Mouse (Mus musculus) forebrain, embryonic 13.5 days (tissue): ENCODE measurements around the gene Fgd3. TPM values are rescaled to one million over a fixed set of nuclear protein-coding genes. Genes with fewer than 3 reads are reported as not detected.
A peak's percentile ranks its signal among the peaks of the same experiment; 100 is the strongest.

Source experiments
- ATAC-seq: fragments of 200-750 bp; cut with Nextera tagmentation; 2 replicates; pipeline ENCODE4 v1.8.0; 2017
- H3K27ac ChIP-seq: fragments of 300-500 bp; sonication (generic); 2 replicates; pipeline ENCODE4 v1.5.1; 2015; ENCODE audit warnings: inconsistent platforms, mild to moderate bottlenecking, moderate library complexity
- H3K27me3 ChIP-seq: fragments of 300-500 bp; sonication (generic); 2 replicates; pipeline ENCODE4 v1.6.1; 2015; ENCODE audit warnings: mild to moderate bottlenecking, inconsistent platforms
- H3K36me3 ChIP-seq: fragments of 300-500 bp; sonication (generic); 2 replicates; pipeline ENCODE4 v1.6.1; 2015; ENCODE audit warnings: mild to moderate bottlenecking, inconsistent platforms; ENCODE audit not compliant: poor library complexity, severe bottlenecking
- H3K4me1 ChIP-seq: fragments of 300-500 bp; sonication (generic); 2 replicates; pipeline ENCODE4 v1.6.1; 2015; ENCODE audit warnings: inconsistent platforms
- H3K4me2 ChIP-seq: fragments of 300-500 bp; sonication (generic); 2 replicates; pipeline ENCODE4 v1.6.1; 2015; ENCODE audit warnings: inconsistent platforms, mild to moderate bottlenecking, moderate library complexity
- H3K4me3 ChIP-seq: fragments of 300-500 bp; sonication (generic); 2 replicates; pipeline ENCODE4 v1.5.1; 2015; ENCODE audit warnings: mild to moderate bottlenecking, inconsistent platforms
- H3K9ac ChIP-seq: fragments of 300-500 bp; sonication (generic); 2 replicates; pipeline ENCODE4 v1.6.1; 2015; ENCODE audit warnings: mild to moderate bottlenecking, inconsistent platforms
- H3K9me3 ChIP-seq: fragments of 300-500 bp; sonication (generic); replicated peaks from 2 replicates; pipeline ENCODE4 v1.6.1; 2016; ENCODE audit warnings: inconsistent platforms
- WGBS: fragments of 180-500 bp; shearing (Covaris S2); methylation state at CpG from one replicate; pipeline ENCODE4 v1.1.7; 2015; 5-methylcytosine and 5-hydroxymethylcytosine counted together
- polyA plus RNA-seq: library from polyadenylated mRNA; unstranded; fragments of >200 nt; fragmentation: Nextera tagmentation; extraction: Ambion mirVana; gene quantifications from 2 replicates; pipeline ENCODE4 v1.2.1, GENCODE M21; 2015

Gene Fgd3
- polyA plus RNA-seq, 1 experiment from 2014 or later, result 3.3 TPM

DNA sequence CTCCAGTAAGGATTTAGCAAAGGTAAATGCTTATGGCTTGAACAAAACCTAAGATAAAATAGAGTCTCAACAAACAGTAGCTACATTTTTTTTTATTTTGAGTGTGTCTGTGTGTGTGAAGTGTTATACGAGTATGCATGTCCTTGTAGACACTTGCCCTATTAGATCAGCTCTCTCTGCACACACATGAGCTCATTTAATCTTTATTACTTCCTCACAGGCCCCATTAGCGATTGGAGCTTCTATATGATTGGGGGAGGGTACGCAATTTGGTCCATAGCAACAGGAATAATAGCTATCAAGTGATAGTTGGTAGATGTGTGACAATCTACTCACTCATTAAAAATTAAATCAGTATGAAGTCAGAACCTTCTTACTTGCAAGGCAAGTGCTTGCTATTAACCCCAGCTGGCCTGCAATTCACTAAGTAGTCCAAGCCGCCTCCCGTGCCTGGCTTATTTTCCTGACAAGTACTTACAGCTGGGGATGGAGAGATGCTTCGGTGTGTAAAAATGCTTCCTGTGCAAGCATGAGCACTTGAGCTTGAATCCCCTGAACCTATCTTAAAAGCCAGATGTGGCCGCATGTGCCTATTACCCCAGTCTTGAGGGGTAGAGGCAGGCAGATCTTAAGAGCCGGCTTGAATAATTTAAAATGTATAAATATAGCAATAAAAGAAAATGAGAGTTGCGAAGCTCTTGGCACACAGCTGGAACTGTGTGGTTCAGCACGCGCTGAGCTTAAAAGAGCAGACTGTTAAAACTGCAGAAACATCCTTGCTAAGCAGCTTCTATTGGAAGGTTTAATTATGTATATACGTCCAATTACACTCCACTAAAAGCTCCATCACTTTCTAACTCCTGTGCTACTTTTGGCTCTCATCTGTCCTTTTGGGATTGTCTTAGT is 15.2 kb upstream of the Fgd3 start:
- H3K9ac ChIP-seq, result no peak overlapping the region
- H3K4me1 ChIP-seq, result peaks cover 12% of the 10 kb centered on the region
- no peak overlapping the region for H3K4me3 ChIP-seq
- ATAC-seq, result peak; percentile 39; the same call in 1 of the 2 replicates
- no peak overlapping the region for H3K27ac ChIP-seq
- H3K36me3 ChIP-seq, result no peaks in the 10 kb centered on the region
- no peak overlapping the region for H3K4me2 ChIP-seq
- H3K27me3 ChIP-seq, result no peaks in the 10 kb centered on the region
- WGBS, result 80% methylated on average over 12 of the region's 12 CpGs
- H3K9me3 ChIP-seq, result no peaks in the 10 kb centered on the region

DNA sequence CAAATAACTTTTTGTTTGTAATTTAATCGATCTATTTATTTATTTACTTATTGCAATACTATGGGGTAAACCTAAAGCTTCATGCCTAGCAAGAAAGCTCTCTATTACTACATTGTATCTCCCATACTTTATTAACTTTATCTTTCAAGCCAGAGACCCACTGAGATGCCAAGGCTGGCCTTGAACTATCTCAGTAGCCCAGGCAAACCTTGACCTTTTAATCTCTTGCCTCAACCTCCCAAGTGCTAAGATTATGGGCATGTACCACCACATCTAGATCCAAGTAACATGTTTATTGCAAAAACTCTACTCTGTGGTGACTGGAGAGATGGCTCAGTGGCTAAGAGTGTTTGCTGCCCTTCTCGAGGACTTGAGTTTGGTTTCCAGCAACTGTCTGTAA is 13.1 kb upstream of the Fgd3 start:
- Histone ChIP-seq H3K4me1 (peaks cover 5% of the 10 kb centered on the region; the same call in 1 of the 2 replicates), H3K27ac (no peak overlapping the region), H3K36me3 (no peaks in the 10 kb centered on the region), H3K9ac (no peak overlapping the region), H3K4me2 (no peak overlapping the region), H3K4me3 (no peak overlapping the region), H3K27me3 (no peaks in the 10 kb centered on the region), H3K9me3 (no peaks in the 10 kb centered on the region)
- no peak for ATAC-seq
- 73% methylated on average over 2 of the region's 2 CpGs for WGBS

DNA sequence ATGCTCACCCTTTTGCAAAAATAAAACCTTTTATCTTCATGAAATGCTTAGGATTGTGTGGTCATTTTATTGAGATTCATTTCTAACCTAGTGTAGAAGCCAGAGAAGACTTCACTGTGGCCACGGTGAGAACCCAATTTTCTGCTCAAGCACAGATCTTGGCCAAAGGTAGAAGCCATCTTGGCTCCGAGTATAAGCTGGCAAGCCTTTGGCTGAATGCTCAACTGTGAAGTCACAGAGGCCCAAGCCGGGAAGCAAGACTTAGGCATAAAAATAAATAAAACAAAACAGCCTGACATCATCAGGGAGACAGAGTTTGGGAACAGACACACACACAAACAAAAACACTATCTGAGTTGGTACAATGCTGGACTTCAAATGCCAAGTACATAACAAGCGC is 8.0 kb upstream of the Fgd3 start:
- H3K36me3 ChIP-seq, result no peaks in the 10 kb centered on the region

DNA sequence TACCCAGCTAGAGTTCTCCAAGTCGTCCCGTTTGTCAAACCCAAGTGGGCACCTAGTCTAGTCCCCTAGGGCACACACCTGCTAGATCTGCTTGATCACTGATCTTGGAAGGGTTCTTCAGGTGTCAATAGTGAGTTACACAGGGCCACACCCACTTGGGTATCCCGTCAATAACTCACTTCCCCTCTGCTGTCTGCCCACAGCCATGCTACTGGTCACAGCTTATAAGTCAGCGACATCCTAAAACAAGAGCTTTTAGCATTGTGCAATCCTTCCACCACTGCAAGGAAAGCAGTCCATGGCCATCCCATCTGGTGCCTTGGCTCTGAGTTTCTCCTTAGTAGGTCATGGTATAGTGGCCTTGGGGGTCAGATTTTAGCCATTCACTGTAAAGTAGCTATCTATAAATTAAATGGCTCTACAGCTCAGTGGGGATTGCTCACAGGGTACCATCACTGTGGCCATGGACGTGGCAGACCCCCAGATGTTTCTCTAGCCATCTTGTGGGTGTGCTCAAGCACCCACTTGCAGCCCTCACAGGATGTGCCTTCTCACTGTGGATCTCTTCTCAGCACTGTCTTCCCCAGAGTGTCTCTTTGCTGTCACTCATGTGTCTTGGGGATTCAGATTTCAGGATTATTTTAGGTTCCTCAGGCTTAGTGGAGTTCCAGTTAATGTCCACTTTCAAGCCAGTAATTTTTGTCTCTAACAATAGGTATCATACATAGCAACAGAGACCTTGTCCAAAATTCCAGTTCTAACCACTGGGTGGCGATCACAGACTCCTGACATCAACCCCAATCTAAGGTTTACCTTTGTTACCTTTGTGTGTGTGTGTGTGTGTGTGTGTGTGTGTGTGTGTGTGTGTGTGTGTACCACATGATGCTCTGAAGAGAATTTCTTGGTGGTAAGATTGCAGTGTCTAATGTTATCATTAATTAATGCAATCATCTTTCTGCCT is 6.4 kb upstream of the Fgd3 start:
- Histone ChIP-seq H3K9ac (no peak overlapping the region), H3K27me3 (0 out of 2 replicates have a peak, but pooled peaks cover 2% of the 10 kb centered on the region)
- peak; percentile 48; the same call in 1 of the 2 replicates for ATAC-seq

More for the DNA sequence above, 8.0 kb upstream of the Fgd3 start:
- Histone ChIP-seq H3K27me3 (no peaks in the 10 kb centered on the region), H3K27ac (no peak overlapping the region), H3K9me3 (no peaks in the 10 kb centered on the region), H3K4me3 (no peak overlapping the region), H3K9ac (no peak overlapping the region), H3K4me2 (no peak overlapping the region), H3K4me1 (no peaks in the 10 kb centered on the region)
- 77% methylated on average over 4 of the region's 4 CpGs for WGBS
- no peak for ATAC-seq

DNA sequence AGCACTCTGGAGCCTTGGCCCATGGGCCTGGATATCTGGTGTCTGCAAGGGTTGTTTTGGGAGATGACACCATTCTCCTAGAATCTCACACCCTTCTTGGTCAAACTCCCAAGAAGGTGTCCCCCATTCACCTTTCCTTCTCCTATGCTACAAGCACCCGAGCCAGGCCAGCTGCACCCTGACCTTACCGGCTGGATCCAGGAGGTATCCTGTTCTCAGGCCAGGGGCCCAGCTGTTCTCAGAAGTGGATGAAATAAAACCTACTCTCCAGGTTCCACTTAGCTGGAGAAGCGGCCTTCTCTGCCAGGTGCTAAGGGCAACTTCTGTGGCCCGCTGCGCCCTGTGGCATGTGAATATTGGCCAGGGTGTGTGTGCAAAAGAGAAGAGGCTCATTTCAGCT is 4.8 kb upstream of the Fgd3 start:
- H3K4me1 ChIP-seq, result peaks cover 12% of the 10 kb centered on the region
- H3K27ac ChIP-seq, result no peak overlapping the region
- no peak overlapping the region for H3K4me3 ChIP-seq
- 0 out of 2 replicates have a peak, but pooled peaks cover 6% of the 10 kb centered on the region for H3K27me3 ChIP-seq
- H3K4me2 ChIP-seq, result no peak overlapping the region
- WGBS, result 91% methylated on average over 5 of the region's 5 CpGs
- H3K9me3 ChIP-seq, result no peaks in the 10 kb centered on the region
- no peaks in the 10 kb centered on the region for H3K36me3 ChIP-seq
- no peak for ATAC-seq
- no peak overlapping the region for H3K9ac ChIP-seq

More for the DNA sequence above, 6.4 kb upstream of the Fgd3 start:
- H3K27ac ChIP-seq, result no peak overlapping the region
- 62% methylated on average over 6 of the region's 6 CpGs for WGBS
- H3K4me3 ChIP-seq, result no peak overlapping the region
- no peaks in the 10 kb centered on the region for H3K9me3 ChIP-seq
- H3K36me3 ChIP-seq, result no peaks in the 10 kb centered on the region
- H3K4me2 ChIP-seq, result no peak overlapping the region
- no peaks in the 10 kb centered on the region for H3K4me1 ChIP-seq

DNA sequence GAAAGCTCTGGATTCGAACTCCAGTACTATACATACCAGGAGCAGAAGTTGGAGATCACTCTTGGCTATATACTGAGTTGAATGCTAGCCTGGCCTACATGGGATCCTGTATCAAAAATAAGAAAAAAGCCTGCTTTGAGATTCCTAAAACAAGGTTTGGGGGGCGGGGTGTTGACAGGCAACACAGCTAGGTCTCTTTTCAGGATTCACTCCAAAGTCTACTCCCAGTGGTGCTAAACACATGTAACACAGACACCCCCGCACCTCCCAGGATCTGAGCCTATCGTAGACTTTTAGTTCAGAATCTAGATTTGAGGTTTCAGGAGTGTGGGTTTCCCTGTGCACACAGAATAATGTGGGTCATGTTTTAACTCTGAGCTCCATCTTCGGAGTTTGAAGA is 2.6 kb upstream of the Fgd3 start:
- no peaks in the 10 kb centered on the region for H3K9me3 ChIP-seq
- ATAC-seq, result no peak
- 90% methylated on average over 5 of the region's 5 CpGs for WGBS

DNA sequence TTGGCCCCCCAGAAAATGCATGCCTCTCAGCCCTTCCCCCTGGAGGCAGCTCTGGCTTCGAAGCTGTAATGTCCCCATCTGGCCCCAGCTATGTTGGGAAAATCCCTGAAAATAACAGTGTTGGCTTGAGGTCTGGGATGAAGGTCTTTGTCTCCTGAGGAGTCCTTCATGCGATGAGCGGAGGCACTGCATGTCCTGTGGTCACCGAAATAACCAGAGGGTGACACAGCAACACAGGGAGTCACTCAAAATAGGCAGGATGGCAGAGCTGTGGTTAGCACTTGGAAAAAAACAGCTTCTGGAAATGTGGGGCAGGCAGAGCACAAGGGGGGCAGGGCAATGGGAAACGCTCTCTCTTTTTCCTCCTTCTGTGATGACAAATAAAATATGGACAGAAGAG is 2.1 kb upstream of the Fgd3 start:
- Histone ChIP-seq H3K4me1 (peaks cover 34% of the 10 kb centered on the region), H3K36me3 (no peaks in the 10 kb centered on the region), H3K27me3 (0 out of 2 replicates have a peak, but pooled peaks cover 6% of the 10 kb centered on the region), H3K9me3 (no peaks in the 10 kb centered on the region), H3K9ac (no peak overlapping the region), H3K4me3 (no peak overlapping the region), H3K27ac (no peak overlapping the region), H3K4me2 (no peak overlapping the region)
- 87% methylated on average over 5 of the region's 5 CpGs for WGBS
- ATAC-seq, result no peak

More for the DNA sequence above, 2.6 kb upstream of the Fgd3 start:
- Histone ChIP-seq H3K4me3 (no peak overlapping the region), H3K9ac (no peak overlapping the region), H3K27me3 (0 out of 2 replicates have a peak, but pooled peaks cover 6% of the 10 kb centered on the region), H3K4me2 (no peak overlapping the region), H3K27ac (no peak overlapping the region), H3K36me3 (no peaks in the 10 kb centered on the region), H3K4me1 (peaks cover 28% of the 10 kb centered on the region)

DNA sequence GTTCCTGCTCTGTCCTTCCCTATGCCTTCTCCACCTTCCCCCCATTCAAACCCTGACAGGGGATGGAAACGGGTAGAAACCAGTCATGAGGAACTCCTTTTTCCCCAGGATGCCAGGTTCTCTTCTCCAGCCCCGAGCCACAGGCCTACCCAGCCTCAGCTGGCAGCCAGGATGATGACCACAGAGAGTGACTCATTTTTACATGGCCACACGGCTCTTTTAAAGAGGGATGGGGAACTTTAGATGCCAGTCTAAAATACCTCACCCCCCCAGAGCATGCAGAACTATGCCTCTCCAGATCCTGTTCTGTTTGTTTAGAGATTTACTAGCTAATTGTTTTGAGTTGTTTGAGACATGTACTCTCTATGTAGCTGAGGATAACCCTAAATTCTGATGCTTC is 1.3 kb upstream of the Fgd3 start:
- no peak for ATAC-seq
- WGBS, result 78% methylated on average over 3 of the region's 3 CpGs
- Histone ChIP-seq H3K27ac (no peak overlapping the region), H3K9ac (no peak overlapping the region), H3K9me3 (no peaks in the 10 kb centered on the region), H3K27me3 (0 out of 2 replicates have a peak, but pooled peaks cover 6% of the 10 kb centered on the region), H3K4me1 (peaks cover 41% of the 10 kb centered on the region), H3K4me2 (no peak overlapping the region), H3K4me3 (no peak overlapping the region), H3K36me3 (no peaks in the 10 kb centered on the region)

DNA sequence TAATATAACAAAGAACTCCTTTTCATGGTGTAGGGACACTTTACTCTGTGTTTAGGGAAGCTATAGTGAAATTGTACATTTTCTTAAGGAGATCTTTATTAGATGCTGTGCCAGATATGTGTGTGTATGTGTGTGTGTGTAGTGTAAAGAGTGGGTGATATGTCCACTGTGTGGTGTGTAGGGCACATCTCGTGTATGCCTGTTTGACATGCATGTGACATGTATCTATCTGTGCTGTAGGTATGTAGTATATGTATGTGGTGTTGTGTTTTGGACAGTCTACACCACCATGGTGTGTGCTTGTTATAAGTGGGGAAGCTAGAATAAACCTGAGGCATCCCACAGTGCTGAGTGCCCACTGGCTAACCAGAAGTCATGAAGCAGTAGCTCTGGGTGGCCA is 403 bp upstream of the Fgd3 start:
- 78% methylated on average over 1 of the region's 1 CpGs for WGBS
- Histone ChIP-seq H3K4me1 (peaks cover 51% of the 10 kb centered on the region), H3K9me3 (no peaks in the 10 kb centered on the region), H3K36me3 (no peaks in the 10 kb centered on the region), H3K27ac (peak overlapping the region; percentile 77; the same call in 1 of the 2 replicates), H3K4me2 (peak overlapping the region; percentile 64), H3K9ac (peak overlapping the region; percentile 62), H3K4me3 (peak overlapping the region; percentile 41), H3K27me3 (0 out of 2 replicates have a peak, but pooled peaks cover 6% of the 10 kb centered on the region)
- ATAC-seq, result peak; percentile 36

DNA sequence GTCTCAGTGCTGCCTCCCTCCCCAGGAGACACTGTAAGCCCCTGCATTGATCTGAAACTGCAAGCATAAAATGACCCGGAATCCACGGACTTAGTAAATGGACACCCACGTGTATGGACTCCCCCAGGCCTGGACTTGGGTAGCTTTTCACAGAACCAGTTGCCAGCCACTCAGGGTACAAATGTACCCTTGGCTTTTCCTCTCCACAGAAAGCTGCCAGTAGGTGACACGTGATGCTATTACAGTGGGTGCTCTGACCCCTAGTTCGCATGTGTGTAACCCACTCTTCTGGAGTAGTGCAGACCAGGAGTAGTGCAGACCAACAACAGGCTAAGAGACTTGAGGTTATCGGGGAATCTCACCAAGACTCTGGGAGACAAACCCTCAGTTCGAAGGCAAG is 2.2 kb downstream of the Fgd3 start:
- Histone ChIP-seq H3K27ac (peak overlapping the region; percentile 78), H3K4me2 (peak overlapping the region; percentile 64), H3K4me3 (no peak overlapping the region), H3K9me3 (no peaks in the 10 kb centered on the region), H3K27me3 (peaks cover 10% of the 10 kb centered on the region; the same call in 1 of the 2 replicates), H3K36me3 (0 out of 2 replicates have a peak, but pooled peaks cover 4% of the 10 kb centered on the region), H3K9ac (no peak overlapping the region), H3K4me1 (peaks cover 53% of the 10 kb centered on the region)
- ATAC-seq, result no peak
- WGBS, result 86% methylated on average over 7 of the region's 7 CpGs

DNA sequence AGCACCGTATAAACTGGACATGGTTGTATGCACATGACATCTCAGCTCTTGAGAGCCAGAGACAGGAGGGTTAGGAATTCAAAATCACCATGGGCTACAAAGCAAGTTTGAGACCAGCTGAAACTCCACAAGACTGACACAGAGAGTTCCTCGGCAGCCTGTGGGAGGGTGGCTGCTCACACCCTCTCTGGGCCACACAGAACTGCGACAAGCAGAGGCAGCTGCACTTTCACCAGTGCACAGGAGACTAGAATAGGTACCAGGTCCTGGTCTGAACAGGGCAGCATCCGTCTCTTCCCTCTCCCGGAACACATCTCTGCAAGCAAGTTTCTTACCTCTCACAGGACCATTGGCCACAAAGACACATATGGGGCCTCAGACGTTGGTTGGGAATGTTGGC is 2.6 kb downstream of the Fgd3 start:
- Histone ChIP-seq H3K4me2 (peak overlapping the region; percentile 64), H3K27ac (peak overlapping the region; percentile 78), H3K36me3 (0 out of 2 replicates have a peak, but pooled peaks cover 4% of the 10 kb centered on the region), H3K27me3 (peaks cover 10% of the 10 kb centered on the region; the same call in 1 of the 2 replicates), H3K4me3 (no peak overlapping the region), H3K9ac (no peak overlapping the region), H3K4me1 (peaks cover 53% of the 10 kb centered on the region), H3K9me3 (no peaks in the 10 kb centered on the region)
- WGBS, result 72% methylated on average over 6 of the region's 6 CpGs
- ATAC-seq, result no peak
